Mouse (Mus musculus): ENCODE results near the gene Tssk6. TPM values are rescaled to one million over a fixed set of nuclear protein-coding genes. Genes with fewer than 3 reads are reported as not detected.
"Not testable (repeated sequence)": the region's sequence is repeated elsewhere in the genome, so short reads cannot be mapped to it uniquely, and the experiment has no call there.

Tssk6 gene
- polyA plus RNA-seq, 1 experiment = not detected

DNA sequence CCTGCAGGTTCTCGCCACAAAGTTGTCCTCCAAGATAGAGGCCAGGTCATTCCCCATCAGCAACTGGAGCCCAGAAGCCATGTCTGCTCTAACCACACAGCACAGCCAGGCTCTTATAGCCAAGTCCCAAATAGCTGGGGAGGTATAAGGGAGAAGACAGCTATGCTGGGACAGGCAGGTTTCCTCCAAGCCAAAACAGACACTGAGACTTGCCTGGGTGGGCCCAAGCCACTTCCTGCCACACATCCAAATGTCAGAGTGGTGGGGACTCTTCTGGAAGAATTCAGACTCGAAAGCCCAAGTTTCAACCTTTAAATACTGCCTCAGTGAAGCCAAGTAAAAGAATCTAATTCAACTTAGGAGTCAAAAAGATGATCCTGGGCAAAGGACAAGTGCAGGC lies 38.4 kb downstream of the Tssk6 start:
- H3K27ac ChIP-seq (ENCODE audit: insufficient read depth, low read depth, low read length) = no peak overlapping the region

DNA sequence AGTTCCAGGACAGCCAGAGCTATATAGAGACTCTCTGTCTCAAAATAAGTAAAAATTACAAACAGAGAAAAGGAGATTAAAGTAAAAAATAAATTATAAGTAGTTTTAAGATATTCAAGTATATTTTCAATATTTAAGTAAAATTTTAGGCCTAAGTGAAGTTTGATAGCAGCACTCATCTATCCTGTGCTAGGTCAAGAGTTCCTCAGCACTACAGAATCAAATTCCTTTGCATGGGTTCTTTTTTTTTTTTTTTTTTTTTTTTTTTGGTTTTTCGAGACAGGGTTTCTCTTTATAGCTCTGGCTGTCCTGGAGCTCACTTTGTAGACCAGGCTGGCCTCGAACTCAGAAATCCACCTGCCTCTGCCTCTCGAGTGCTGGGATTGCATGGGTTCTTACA lies 40.5 kb downstream of the Tssk6 start:
- not testable (repeated sequence) for H3K4me1 ChIP-seq (ENCODE audit: control insufficient read depth, insufficient read depth, low read length); H3K4me3 ChIP-seq (ENCODE audit: insufficient read depth, low read depth, low read length); H3K27ac ChIP-seq (ENCODE audit: insufficient read depth, low read depth, low read length)
- WGBS = 85% methylated on average over 3 of the region's 3 CpGs

More for the DNA sequence above, 38.4 kb downstream of the Tssk6 start:
- WGBS = 94% methylated on average over 2 of the region's 2 CpGs
- Histone ChIP-seq H3K4me3 (ENCODE audit: insufficient read depth, low read depth, low read length) (no peak overlapping the region), H3K4me1 (ENCODE audit: control insufficient read depth, insufficient read depth, low read length) (peaks cover 4% of the 10 kb centered on the region; the same call in 1 of the 2 replicates)
- no peak for TF ChIP-seq POLR2A (IDR thresholded peaks at IDR 0.05; ENCODE audit: insufficient read depth, low read depth, low read length)
- TF ChIP-seq CTCF (IDR thresholded peaks at IDR 0.05; ENCODE audit: insufficient read depth, low read depth, low read length) = no peak

DNA sequence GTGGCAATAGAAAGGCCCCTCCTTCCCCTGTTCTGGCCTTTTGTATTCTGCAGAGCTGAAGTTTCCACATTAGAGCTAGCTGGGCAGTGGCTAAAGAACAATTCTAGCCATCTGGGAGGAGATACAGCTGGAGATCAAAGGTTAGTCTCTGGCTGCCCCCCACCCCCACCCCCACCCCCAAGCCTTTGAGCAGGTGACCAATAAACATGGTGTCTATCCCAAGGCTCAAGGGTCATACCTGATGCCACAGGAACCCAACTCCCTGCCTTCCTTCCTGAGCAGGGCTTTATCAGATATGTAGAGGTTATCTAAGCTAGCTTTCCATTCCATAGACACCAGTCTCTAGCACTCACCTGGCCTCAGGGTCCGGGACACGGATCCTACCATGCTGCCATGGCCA lies 48.3 kb downstream of the Tssk6 start:
- 97% methylated on average over 2 of the region's 2 CpGs for WGBS
- Histone ChIP-seq H3K4me3 (ENCODE audit: insufficient read depth, low read depth, low read length) (no peak overlapping the region), H3K27ac (ENCODE audit: insufficient read depth, low read depth, low read length) (no peak overlapping the region), H3K4me1 (ENCODE audit: control insufficient read depth, insufficient read depth, low read length) (peaks cover 3% of the 10 kb centered on the region; the same call in 1 of the 2 replicates)
- no peak for TF ChIP-seq POLR2A (IDR thresholded peaks at IDR 0.05; ENCODE audit: insufficient read depth, low read depth, low read length)
- TF ChIP-seq CTCF (IDR thresholded peaks at IDR 0.05; ENCODE audit: insufficient read depth, low read depth, low read length) = no peak

Other genes starting within 250 kb of the Tssk6 start
- gene Zfp964, start 247.7 kb upstream of the Tssk6 start, polyA plus RNA-seq (2012; ENCODE audit: insufficient read depth, insufficient read length, low replicate concordance, missing spikeins) = not detected in 2 replicates
- gene Zfp869, start 191.5 kb upstream of the Tssk6 start, polyA plus RNA-seq (2012; ENCODE audit: insufficient read depth, insufficient read length, low replicate concordance, missing spikeins) = not detected in 2 replicates
- gene Zfp963, start 152.2 kb upstream of the Tssk6 start, polyA plus RNA-seq (2012; ENCODE audit: insufficient read depth, insufficient read length, low replicate concordance, missing spikeins) = not detected in 2 replicates
- gene Gm20422, start 127.3 kb upstream of the Tssk6 start, polyA plus RNA-seq (2012; ENCODE audit: insufficient read depth, insufficient read length, low replicate concordance, missing spikeins) = not detected in 2 replicates
- not detected in 2 replicates for gene Atp13a1, start 111.0 kb upstream of the Tssk6 start, polyA plus RNA-seq (2012; ENCODE audit: insufficient read depth, insufficient read length, low replicate concordance, missing spikeins)
- gene Zfp866, start 111.0 kb upstream of the Tssk6 start, polyA plus RNA-seq (2012; ENCODE audit: insufficient read depth, insufficient read length, low replicate concordance, missing spikeins) = not detected in 2 replicates
- not detected in 2 replicates for gene Gmip, start 93.5 kb upstream of the Tssk6 start, polyA plus RNA-seq (2012; ENCODE audit: insufficient read depth, insufficient read length, low replicate concordance, missing spikeins)
- not detected in 2 replicates for gene Lpar2, start 79.8 kb upstream of the Tssk6 start, polyA plus RNA-seq (2012; ENCODE audit: insufficient read depth, insufficient read length, low replicate concordance, missing spikeins)
- not detected in 2 replicates for gene Pbx4, start 69.7 kb upstream of the Tssk6 start, polyA plus RNA-seq (2012; ENCODE audit: insufficient read depth, insufficient read length, low replicate concordance, missing spikeins)
- gene Cilp2, start 14.5 kb upstream of the Tssk6 start, polyA plus RNA-seq (2012; ENCODE audit: insufficient read depth, insufficient read length, low replicate concordance, missing spikeins) = not detected in 2 replicates
- gene Ndufa13, start 374 bp downstream of the Tssk6 start, polyA plus RNA-seq (2012; ENCODE audit: insufficient read depth, insufficient read length, low replicate concordance, missing spikeins) = not detected in 2 replicates
- not detected in 2 replicates for gene Yjefn3, start 528 bp downstream of the Tssk6 start, polyA plus RNA-seq (2012; ENCODE audit: insufficient read depth, insufficient read length, low replicate concordance, missing spikeins)
- not detected in 2 replicates for gene Gatad2a, start 94.2 kb downstream of the Tssk6 start, polyA plus RNA-seq (2012; ENCODE audit: insufficient read depth, insufficient read length, low replicate concordance, missing spikeins)
- not detected in 2 replicates for gene Mau2, start 140.6 kb downstream of the Tssk6 start, polyA plus RNA-seq (2012; ENCODE audit: insufficient read depth, insufficient read length, low replicate concordance, missing spikeins)
- gene Sugp1, start 140.6 kb downstream of the Tssk6 start, polyA plus RNA-seq (2012; ENCODE audit: insufficient read depth, insufficient read length, low replicate concordance, missing spikeins) = not detected in 2 replicates
- gene Tm6sf2, start 170.7 kb downstream of the Tssk6 start, polyA plus RNA-seq (2012; ENCODE audit: insufficient read depth, insufficient read length, low replicate concordance, missing spikeins) = not detected in 2 replicates
- gene Hapln4, start 181.3 kb downstream of the Tssk6 start, polyA plus RNA-seq (2012; ENCODE audit: insufficient read depth, insufficient read length, low replicate concordance, missing spikeins) = not detected in 2 replicates
- gene Ncan, start 218.7 kb downstream of the Tssk6 start, polyA plus RNA-seq (2012; ENCODE audit: insufficient read depth, insufficient read length, low replicate concordance, missing spikeins) = 84.7 TPM in 1 of 2 replicates, not detected in the other
- not detected in 2 replicates for gene Nr2c2ap, start 229.1 kb downstream of the Tssk6 start, polyA plus RNA-seq (2012; ENCODE audit: insufficient read depth, insufficient read length, low replicate concordance, missing spikeins)
- not detected in 2 replicates for gene Rfxank, start 237.0 kb downstream of the Tssk6 start, polyA plus RNA-seq (2012; ENCODE audit: insufficient read depth, insufficient read length, low replicate concordance, missing spikeins)
- gene Borcs8, start 237.3 kb downstream of the Tssk6 start, polyA plus RNA-seq (2012; ENCODE audit: insufficient read depth, insufficient read length, low replicate concordance, missing spikeins) = not detected in 2 replicates
- gene Mef2b, start 237.5 kb downstream of the Tssk6 start, polyA plus RNA-seq (2012; ENCODE audit: insufficient read depth, insufficient read length, low replicate concordance, missing spikeins) = not detected in 2 replicates

Measured in olfactory bulb, adult 2 months (tissue).